Mouse (Mus musculus) forebrain, embryonic 10.5 days (tissue): ENCODE measurements around the gene Ip6k1. TPM values are rescaled to one million over a fixed set of nuclear protein-coding genes. Genes with fewer than 3 reads are reported as not detected.

ENCODE experiments used
- DNase-seq: peaks from one replicate; pipeline ENCODE4 v3.0.0-alpha.2; 2017; ENCODE audit warnings: low spot score; ENCODE audit errors: extremely low spot score
- H3K27ac ChIP-seq: fragments of 300-500 bp; sonication (generic); 2 replicates; pipeline ENCODE4 v1.5.1; 2016; ENCODE audit warnings: mild to moderate bottlenecking
- H3K27me3 ChIP-seq: fragments of 300-500 bp; sonication (generic); 2 replicates; pipeline ENCODE4 v1.6.1; 2016; ENCODE audit warnings: mild to moderate bottlenecking; ENCODE audit not compliant: poor library complexity, severe bottlenecking
- H3K36me3 ChIP-seq: fragments of 300-500 bp; sonication (generic); replicated peaks from 2 replicates; pipeline ENCODE4 v1.6.1; 2016; ENCODE audit warnings: mild to moderate bottlenecking, moderate library complexity
- H3K4me1 ChIP-seq: fragments of 300-500 bp; sonication (generic); 2 replicates; pipeline ENCODE4 v1.6.1; 2016
- H3K4me3 ChIP-seq: fragments of 300-500 bp; sonication (generic); 2 replicates; pipeline ENCODE4 v1.5.1; 2016; ENCODE audit warnings: mild to moderate bottlenecking, moderate library complexity
- H3K9me3 ChIP-seq: fragments of 300-500 bp; sonication (generic); 2 replicates; pipeline ENCODE4 v1.6.1; 2016; ENCODE audit warnings: mild to moderate bottlenecking, moderate library complexity
- WGBS: fragments of 180-500 bp; shearing (Covaris S2); methylation state at CpG from one replicate; pipeline ENCODE4 v1.1.7; 2016; 5-methylcytosine and 5-hydroxymethylcytosine counted together
- polyA plus RNA-seq: library from polyadenylated mRNA; unstranded; fragments of >200 nt; fragmentation: Nextera tagmentation; extraction: Ambion mirVana; gene quantifications from 2 replicates; pipeline ENCODE4 v1.2.1, GENCODE M21; 2016

Gene Ip6k1
- polyA plus RNA-seq, 1 experiment from 2014 or later: 50.8 TPM

DNA sequence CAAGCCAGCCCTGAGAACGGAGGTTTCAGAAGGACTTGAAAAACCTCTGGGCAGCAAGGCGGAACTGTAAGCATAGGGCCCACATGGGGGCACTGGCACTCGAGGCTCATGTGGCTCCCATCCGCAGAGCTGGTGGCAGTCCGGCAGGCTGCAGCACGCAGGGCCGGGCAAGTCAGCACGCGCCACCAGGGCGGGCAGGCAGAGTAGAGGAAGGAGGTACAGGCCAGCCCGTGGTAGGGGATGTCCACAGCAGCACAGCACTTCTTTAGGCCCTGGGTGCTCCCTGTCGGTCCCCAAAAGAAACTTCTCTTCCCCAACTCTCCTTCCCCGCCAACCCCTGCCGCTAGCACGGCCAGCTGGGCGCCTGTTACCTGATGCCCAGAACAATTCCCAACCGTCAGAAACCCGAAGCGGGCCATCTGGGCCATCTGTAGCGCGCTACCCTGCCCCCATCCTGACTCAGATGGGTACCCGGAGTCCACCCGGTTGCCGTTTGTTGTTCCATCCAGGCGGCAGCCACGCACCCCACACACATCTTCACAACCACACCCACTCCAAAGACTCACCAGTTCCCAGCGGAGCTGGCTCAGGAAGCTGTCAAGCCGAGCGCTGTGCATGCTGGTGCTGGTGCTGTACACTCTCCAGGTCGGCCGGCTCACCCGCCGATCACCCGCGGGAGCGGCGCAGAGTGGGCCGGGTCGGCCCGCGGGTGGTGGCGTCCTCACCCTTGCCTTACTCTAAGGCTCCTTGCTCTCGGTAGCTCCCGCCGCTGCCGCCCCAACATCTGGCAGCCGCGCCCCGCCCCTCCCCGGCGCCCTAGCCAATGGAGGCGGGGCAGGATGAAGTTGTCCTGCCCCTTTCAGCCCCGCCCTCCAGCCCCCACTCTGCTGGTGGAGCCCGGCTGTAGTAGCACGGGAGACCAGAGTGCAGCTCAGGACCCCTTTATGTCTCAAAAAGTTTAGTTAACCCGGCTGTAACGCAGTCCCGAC, 16.9 kb upstream of the Ip6k1 start, which contains the start of gene Inka1:
Gene Inka1 (minus strand): TSS at position 749 of the 989 bp plus-strand sequence.
- peak; percentile 86 for DNase-seq
- peaks cover 35% of the 10 kb centered on the region for H3K27me3 ChIP-seq
- peak within 1 kb of the TSS; percentile 88 for H3K27ac ChIP-seq
- H3K4me3 ChIP-seq: peak within 1 kb of the TSS; percentile 73
- H3K36me3 ChIP-seq: no peaks in the 10 kb centered on the region
- no peaks in the 10 kb centered on the region for H3K9me3 ChIP-seq
- WGBS: under 1% methylated on average over 57 of the region's 58 CpGs
- peaks cover 72% of the 10 kb centered on the region for H3K4me1 ChIP-seq

DNA sequence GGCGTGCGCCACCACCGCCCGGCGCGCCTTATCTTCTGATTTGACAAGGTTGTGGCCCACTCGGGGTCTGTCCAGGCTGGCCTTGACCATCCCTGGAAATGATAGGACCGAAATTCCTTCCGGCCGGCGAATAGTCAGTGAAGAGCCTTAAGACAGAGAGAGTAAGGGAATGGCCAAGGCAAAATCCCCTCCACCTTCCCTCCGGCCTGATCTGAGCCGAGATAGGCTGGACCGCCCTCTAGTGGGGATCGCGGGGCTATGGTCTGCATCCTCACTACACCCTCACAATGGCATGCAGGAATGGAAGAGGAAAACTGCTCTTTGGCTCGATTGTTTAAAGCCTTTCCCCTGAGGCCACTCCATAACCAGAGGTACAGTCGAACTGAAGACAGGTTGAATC, 15.9 kb upstream of the Ip6k1 start:
- DNase-seq: peak; percentile 82
- Histone ChIP-seq H3K27me3 (peaks cover 35% of the 10 kb centered on the region), H3K27ac (peak overlapping the region; percentile 88), H3K36me3 (no peaks in the 10 kb centered on the region), H3K4me1 (peaks cover 63% of the 10 kb centered on the region), H3K9me3 (no peaks in the 10 kb centered on the region), H3K4me3 (peak overlapping the region; percentile 73)
- 4% methylated on average over 18 of the region's 18 CpGs for WGBS

DNA sequence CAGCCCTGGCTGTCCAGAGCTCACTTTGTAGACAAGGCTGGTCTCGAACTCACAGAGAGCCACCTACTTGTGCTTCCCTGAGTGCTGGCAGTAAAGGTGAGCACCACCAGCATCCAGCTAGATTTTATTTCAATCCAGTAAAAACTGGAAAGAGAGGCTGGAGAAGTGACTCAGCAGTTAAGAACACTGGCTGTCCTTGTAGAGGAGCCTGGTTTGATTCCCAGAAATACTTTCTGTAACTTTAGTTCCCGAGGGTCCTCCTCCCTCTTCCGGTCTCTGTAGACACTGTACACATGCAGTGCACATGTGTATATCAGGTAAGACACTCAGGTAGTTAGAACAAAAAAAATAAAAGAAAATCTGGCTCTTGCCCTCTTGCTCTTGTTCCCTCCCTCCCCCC, 14.4 kb upstream of the Ip6k1 start:
- no peaks in the 10 kb centered on the region for H3K9me3 ChIP-seq
- no peak overlapping the region for H3K4me3 ChIP-seq
- H3K27ac ChIP-seq: no peak overlapping the region
- H3K27me3 ChIP-seq: peaks cover 33% of the 10 kb centered on the region
- no peak for DNase-seq
- H3K36me3 ChIP-seq: no peaks in the 10 kb centered on the region
- H3K4me1 ChIP-seq: peaks cover 50% of the 10 kb centered on the region
- 75% methylated on average over 3 of the region's 3 CpGs for WGBS

DNA sequence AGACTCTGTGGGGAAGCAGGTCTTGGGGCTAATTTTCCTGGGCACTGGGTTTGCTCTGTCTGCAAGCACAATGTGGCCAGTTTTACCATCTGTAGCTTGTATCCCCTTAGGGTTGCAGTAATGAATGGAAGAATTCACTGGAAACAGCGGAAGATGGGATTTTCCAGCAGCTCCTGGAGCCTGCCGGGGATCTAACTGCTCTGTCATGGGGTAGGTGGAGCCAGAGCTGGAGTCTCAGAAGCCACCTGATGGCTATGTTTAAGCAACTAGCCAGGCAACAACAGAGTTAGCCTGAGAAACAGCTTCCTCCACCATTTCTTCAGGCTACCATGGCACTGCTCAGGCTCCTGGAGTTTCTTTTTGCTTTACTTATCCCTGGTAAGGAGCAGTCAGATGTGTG, 10.1 kb upstream of the Ip6k1 start, which contains the start of gene Cdhr4:
Gene Cdhr4 (plus strand): TSS at position 301 of the 400 bp plus-strand sequence.
- no peak within 1 kb of the TSS for H3K4me3 ChIP-seq
- H3K9me3 ChIP-seq: no peaks in the 10 kb centered on the region
- H3K4me1 ChIP-seq: peaks cover 11% of the 10 kb centered on the region
- H3K27me3 ChIP-seq: no peaks in the 10 kb centered on the region
- no peak within 1 kb of the TSS for H3K27ac ChIP-seq
- DNase-seq: no peak
- WGBS: 70% methylated on average over 2 of the region's 2 CpGs
- H3K36me3 ChIP-seq: no peaks in the 10 kb centered on the region

- Histone ChIP-seq H3K27me3 (no peaks in the 10 kb centered on the region), H3K36me3 (no peaks in the 10 kb centered on the region), H3K9me3 (no peaks in the 10 kb centered on the region), H3K4me3 (no peak overlapping the region), H3K4me1 (peaks cover 9% of the 10 kb centered on the region), H3K27ac (no peak overlapping the region)
- 77% methylated on average over 11 of the region's 11 CpGs for WGBS
- no peak for DNase-seq
Measured at GRCm38 (mm10) chr9:107993013-107993412, 9.3 kb upstream of the Ip6k1 start.

DNA sequence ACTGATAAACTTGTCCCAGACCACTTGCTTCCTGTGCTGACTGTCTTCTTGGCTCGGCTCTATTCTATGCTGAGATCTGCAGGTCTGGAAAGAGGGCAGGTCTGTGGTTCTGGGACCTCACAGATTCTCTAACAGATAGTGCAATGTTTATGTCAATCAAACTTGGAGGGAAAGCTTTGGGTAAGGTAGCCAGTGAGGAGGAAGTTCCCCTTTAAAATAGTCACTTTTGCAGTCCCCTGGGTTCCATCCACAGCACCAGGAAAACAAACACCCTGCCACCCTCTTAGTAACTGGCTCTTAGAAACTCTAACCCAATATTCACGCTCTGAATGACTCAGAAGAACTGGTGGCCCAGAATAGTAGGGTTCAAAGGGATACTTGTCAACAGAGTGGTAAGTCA, 7.8 kb upstream of the Ip6k1 start:
- DNase-seq: no peak
- no peak overlapping the region for H3K27ac ChIP-seq
- no peaks in the 10 kb centered on the region for H3K9me3 ChIP-seq
- peaks cover 3% of the 10 kb centered on the region; the same call in 1 of the 2 replicates for H3K4me1 ChIP-seq
- no peak overlapping the region for H3K4me3 ChIP-seq
- WGBS: 80% methylated on average over 2 of the region's 2 CpGs
- H3K36me3 ChIP-seq: no peaks in the 10 kb centered on the region
- no peaks in the 10 kb centered on the region for H3K27me3 ChIP-seq

- H3K4me1 ChIP-seq: peaks cover 3% of the 10 kb centered on the region; the same call in 1 of the 2 replicates
- 95% methylated on average over 21 of the region's 21 CpGs for WGBS
- no peaks in the 10 kb centered on the region for H3K9me3 ChIP-seq
- H3K27me3 ChIP-seq: no peaks in the 10 kb centered on the region
- no peak overlapping the region for H3K4me3 ChIP-seq
- no peaks in the 10 kb centered on the region for H3K36me3 ChIP-seq
- DNase-seq: no peak
- H3K27ac ChIP-seq: no peak overlapping the region
Measured at GRCm38 (mm10) chr9:107995513-107995912, 6.8 kb upstream of the Ip6k1 start.

DNA sequence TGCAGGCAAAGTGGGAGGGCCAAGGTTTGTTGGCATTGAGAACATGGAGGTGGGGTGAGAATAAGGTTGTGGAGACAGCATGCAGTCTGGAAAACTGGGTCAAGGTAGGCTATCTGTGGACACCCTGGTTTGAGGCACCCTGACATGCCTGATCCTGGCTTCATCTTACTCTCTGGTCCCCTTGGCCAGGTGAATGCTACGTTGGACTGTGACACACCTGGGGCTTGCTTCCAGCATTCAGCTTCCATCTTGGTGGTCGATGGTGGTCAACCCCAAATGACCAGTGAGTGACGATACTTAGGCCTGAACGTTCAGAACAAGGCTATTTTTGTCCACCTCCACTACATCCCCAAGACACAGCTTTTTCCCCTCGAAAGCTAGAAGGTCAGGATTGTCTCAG, 6.3 kb upstream of the Ip6k1 start, which contains the start of gene Gm20662:
Gene Gm20662 (plus strand): TSS at position 301 of the 400 bp plus-strand sequence.
- peaks cover 3% of the 10 kb centered on the region; the same call in 1 of the 2 replicates for H3K4me1 ChIP-seq
- DNase-seq: no peak
- H3K4me3 ChIP-seq: no peak within 1 kb of the TSS
- WGBS: 92% methylated on average over 5 of the region's 5 CpGs
- H3K27ac ChIP-seq: no peak within 1 kb of the TSS
- no peaks in the 10 kb centered on the region for H3K9me3 ChIP-seq
- no peaks in the 10 kb centered on the region for H3K36me3 ChIP-seq
- no peaks in the 10 kb centered on the region for H3K27me3 ChIP-seq

DNA sequence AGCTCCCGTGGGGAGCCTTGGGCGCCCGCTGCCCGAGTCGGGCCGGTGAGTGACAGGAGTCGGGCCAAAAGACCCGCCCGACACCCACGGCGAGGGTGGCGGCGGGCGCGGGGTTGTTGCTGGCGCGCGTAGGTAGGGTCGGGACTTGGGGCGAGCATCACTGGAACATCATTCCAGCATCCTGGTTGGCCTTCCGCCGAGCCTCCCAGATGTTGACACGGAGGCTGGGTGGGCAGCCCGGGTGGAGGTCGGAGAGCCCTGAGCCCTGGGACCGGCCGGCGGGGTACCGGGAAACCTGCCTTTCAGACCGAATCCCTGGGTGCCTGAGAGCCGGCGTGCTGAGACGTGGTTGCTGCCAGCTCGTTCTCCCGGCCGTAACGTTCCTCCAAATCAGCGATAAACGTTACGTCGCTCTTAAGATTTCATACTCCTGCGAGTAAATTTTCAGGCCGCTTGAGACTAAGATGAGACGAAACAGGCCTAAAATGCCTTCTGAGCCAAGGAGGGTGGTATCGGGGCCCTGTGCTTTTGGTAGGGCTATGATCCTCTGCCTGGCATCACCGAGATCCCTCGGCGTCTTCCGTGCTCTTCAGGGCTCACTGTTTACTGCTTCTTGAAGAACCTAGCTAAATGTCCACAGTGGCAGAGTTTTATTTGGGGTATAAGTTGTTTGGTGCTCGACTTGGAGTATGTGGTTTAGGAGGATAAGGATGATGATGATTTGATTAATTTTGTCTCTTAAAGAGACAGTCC, 653 bp downstream of the Ip6k1 start:
- peaks cover 10% of the 10 kb centered on the region for H3K36me3 ChIP-seq
- under 1% methylated on average over 50 of the region's 50 CpGs for WGBS

DNA sequence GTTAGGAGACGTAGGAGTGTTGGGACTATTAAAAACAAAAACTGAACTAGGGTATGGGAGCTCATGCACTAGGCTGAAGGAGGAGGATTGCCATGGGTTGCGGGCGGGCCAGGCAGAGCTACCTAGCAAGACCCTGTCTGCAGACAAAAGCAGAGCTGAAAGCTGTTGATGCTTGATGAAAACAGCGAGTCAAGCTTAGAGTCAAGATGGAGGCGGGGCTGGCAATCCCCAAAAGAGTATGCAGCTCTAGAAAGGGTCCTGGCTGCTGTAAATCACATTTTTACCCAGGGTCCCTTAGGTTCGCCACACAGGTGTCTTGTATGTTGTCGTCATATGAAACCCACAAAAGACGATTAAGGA, 1.2 kb downstream of the Ip6k1 start:
- 28% methylated on average over 8 of the region's 8 CpGs for WGBS
- Histone ChIP-seq H3K36me3 (peaks cover 13% of the 10 kb centered on the region), H3K9me3 (no peaks in the 10 kb centered on the region), H3K4me1 (peaks cover 32% of the 10 kb centered on the region), H3K27me3 (no peaks in the 10 kb centered on the region), H3K4me3 (peak overlapping the region; percentile 98), H3K27ac (peak overlapping the region; percentile 98)
- no peak for DNase-seq

More for the DNA sequence above, 653 bp downstream of the Ip6k1 start:
- DNase-seq: no peak
- peaks cover 32% of the 10 kb centered on the region for H3K4me1 ChIP-seq
- no peaks in the 10 kb centered on the region for H3K9me3 ChIP-seq
- H3K4me3 ChIP-seq: peak overlapping the region; percentile 98
- H3K27me3 ChIP-seq: no peaks in the 10 kb centered on the region
- H3K27ac ChIP-seq: peak overlapping the region; percentile 98

DNA sequence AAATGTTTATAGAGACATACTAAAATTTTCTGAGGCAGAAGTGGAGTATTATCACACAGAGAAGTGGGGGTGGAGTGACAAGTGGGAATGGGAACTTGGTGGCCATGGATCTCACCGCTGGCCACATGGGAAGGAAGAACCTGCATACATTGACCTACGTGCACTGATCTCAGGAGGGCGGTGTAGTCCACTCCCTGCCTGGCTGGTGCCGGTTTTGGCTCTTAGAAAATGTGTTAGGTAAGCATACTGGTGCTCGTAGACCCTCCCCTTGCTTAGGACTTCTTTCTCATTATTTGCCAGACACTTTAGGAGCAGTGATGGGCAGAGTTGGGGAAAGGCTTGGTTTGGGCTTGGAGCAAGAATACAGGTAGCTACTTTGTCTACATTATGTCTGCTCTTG, 5.7 kb downstream of the Ip6k1 start:
- no peaks in the 10 kb centered on the region for H3K27me3 ChIP-seq
- peaks cover 33% of the 10 kb centered on the region for H3K36me3 ChIP-seq
- DNase-seq: no peak
- H3K27ac ChIP-seq: no peak overlapping the region
- no peak overlapping the region for H3K4me3 ChIP-seq
- H3K9me3 ChIP-seq: no peaks in the 10 kb centered on the region
- H3K4me1 ChIP-seq: peaks cover 22% of the 10 kb centered on the region
- WGBS: 94% methylated on average over 5 of the region's 5 CpGs

DNA sequence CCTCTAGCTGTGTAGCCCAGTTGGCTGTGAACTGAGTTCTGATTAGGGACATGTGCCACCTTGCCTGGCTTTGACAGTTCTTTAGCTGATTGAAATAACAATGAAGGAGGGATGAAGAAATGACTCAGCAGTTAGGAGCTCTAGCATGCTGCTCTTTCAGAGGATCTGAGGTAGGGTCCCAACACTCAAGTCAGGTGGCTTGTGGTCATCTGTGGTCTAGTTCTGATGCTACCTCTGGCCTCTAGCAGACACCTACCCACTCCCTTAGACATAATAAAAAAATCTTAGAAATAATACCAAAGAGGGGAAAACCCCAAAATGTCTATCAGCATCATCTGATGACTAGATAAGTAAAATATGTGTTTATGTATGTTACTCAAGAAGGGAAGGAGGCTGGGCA, 8.1 kb downstream of the Ip6k1 start:
- Histone ChIP-seq H3K4me3 (no peak overlapping the region), H3K36me3 (peaks cover 39% of the 10 kb centered on the region), H3K27me3 (no peaks in the 10 kb centered on the region), H3K9me3 (no peaks in the 10 kb centered on the region), H3K4me1 (no peaks in the 10 kb centered on the region), H3K27ac (no peak overlapping the region)
- DNase-seq: no peak
